Mouse (Mus musculus) kidney, postnatal 25 days (tissue): ENCODE data around the gene Atmin.

Source experiments
- DNase-seq, 2 experiments: peaks; one replicate each; pipeline ENCODE4 v3.0.0; 2021; ENCODE audit warnings: mixed read lengths in 2 of 2

Atmin gene

GRCm38 (mm10) chr8:116943161-116943554, at the start of gene Atmin:
Gene Atmin (plus strand): TSS chr8:116943393.
- peak; percentile 91 to 95 for DNase-seq

GRCm38 (mm10) chr8:116893938-116894337, 49.3 kb upstream of the Atmin start:
- no peak for DNase-seq

DNA sequence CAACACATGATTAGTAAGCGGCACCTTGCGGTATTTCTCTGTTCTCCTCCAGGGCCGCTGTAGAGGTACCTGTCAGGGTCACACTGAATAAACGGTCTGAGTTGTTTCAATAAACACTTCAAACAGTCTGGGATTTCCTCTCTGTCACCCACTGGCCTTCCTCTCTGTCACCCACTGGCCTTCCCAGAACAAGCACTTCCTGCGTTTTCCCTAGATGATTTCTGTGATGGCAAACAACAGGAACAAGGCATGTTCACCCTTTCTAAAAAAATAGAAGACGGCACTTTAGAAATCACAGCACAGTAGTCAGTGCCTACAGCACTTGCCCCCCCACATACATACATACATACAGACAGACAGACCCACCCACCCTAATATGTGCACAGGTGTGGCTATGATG, 47.7 kb upstream of the Atmin start:
- no peak for DNase-seq

DNA sequence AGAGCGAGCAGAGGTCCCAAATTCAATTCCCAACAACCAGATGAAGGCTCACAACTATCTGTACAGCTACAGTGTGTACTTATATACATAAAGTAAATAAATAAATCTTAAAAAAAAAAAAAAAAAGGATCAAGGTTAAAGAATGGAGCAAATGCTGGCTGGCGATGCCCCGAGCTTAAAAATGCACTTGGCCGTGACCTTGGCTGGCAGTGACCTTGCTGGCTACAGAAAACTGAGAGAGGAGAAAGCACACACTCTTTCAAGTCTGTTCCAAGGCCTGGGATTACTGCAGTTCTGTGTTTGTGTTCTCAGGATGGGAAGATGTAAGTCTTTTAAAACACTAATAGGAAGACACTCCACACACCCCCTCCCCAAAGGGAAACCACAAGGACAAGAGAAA, 38.5 kb upstream of the Atmin start:
- no peak for DNase-seq

GRCm38 (mm10) chr8:116905252-116905651, 37.9 kb upstream of the Atmin start:
- DNase-seq = no peak

- no peak for DNase-seq
Measured at GRCm38 (mm10) chr8:116905836-116906235, 37.4 kb upstream of the Atmin start.

GRCm38 (mm10) chr8:116921005-116921336, 22.2 kb upstream of the Atmin start:
- no peak for DNase-seq

DNA sequence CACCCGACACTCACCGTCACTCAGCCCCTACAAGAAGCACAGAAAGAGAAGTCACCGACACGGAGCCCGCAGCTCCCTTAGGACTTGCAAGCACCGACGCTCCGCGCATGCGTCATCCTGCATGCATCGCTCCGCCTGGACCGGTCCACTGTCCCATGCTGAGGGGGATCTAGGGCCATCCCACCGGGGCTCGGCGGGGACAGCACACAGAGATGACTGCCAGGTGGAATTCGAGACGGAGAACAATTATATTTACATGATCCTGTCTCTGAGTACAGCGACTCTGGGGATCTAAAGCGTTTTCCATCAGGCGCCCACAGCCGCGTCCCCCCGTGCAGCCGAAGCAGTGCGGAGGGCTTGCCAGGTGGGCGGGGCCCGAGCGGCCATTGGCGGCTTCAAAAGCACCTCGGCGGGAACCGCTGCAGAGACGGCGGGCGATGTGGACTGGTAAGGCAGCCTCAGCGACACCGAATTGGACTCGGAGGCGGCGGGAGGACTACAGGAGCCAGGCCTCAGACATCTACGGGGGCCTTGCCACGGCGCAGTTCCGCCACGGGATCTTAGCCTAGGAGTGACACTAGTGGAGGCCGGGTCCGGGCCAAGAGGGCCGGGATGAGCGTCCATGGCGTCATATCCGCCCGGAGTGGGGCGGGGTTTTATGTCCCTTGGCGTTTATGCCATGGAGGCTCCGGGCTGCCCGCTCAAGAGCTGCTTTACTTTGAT, 21.7 kb upstream of the Atmin start, which contains the start of the genes Cmc2 and Cenpn:
Cmc2 (minus strand) TSS at position 119 of the 723 bp plus-strand sequence.
Cenpn (plus strand) TSS at position 394 of the 723 bp plus-strand sequence.
- DNase-seq = peak; percentile 93 to 95

- DNase-seq = no peak
Measured at GRCm38 (mm10) chr8:116922060-116922757, 21.0 kb upstream of the Atmin start.

DNA sequence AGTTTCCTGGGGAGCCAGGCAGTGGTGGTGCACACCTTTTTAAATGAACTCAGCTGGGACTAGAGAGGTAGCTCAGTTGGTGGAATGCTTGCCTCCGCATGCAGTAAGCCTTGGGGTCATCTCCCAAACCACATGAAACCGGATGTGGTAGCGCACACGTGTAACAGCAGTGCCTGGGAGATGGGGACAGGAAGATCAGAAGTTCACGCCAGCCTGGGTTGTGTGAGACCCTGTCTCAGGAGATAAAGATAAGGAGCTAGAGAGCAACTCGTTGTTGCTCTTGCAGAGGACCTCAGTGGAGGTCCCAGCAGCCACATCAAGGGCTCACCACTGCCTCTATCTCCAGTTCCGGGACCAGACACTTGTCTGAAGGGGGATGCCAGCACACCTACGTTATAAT, 19.7 kb upstream of the Atmin start:
- DNase-seq = no peak

DNA sequence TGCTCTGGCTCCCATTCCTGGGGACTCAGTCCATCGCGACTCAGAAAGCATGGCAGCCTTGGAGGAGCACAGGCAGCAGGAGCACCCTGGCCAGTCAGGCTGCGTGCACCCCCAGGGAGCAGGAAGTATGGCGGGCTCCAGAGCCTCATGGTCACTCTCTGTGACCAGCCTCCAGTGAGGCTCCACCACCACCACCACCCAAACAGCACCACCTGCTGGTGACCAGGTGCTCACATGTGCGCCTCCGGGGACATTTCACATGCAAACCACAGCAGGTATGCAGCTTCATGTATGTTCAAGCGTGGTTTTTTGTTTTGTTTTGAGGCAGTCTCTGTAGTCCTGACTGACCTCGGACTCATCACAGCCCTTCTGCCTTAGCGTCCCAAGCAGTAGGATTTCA, 15.3 kb upstream of the Atmin start:
- DNase-seq = peak; percentile 58 to 62

- DNase-seq = no peak
Measured at GRCm38 (mm10) chr8:116928588-116928987, 14.6 kb upstream of the Atmin start.

DNA sequence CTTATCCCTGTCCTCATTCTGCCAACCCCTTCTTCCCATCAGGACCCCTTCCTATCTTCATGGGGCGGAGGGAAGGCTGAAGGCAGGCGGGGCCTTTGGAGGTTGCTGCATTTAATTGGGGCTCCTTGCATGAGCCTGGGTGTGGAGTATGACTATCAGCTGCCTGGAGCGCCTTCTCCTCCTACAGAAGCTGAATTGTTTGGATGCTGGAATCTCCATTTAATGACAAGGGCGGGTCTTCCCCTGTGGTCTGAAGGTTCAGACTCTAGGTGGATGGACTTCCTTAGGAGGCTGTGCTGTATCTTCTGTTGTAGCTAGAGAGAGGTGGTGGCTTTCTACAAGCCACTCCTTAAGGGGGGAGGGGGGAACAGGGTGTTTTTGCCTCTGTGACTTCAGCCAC, 8.2 kb upstream of the Atmin start:
- no peak for DNase-seq

- no peak for DNase-seq
Measured at GRCm38 (mm10) chr8:116935506-116935905, 7.7 kb upstream of the Atmin start.

DNA sequence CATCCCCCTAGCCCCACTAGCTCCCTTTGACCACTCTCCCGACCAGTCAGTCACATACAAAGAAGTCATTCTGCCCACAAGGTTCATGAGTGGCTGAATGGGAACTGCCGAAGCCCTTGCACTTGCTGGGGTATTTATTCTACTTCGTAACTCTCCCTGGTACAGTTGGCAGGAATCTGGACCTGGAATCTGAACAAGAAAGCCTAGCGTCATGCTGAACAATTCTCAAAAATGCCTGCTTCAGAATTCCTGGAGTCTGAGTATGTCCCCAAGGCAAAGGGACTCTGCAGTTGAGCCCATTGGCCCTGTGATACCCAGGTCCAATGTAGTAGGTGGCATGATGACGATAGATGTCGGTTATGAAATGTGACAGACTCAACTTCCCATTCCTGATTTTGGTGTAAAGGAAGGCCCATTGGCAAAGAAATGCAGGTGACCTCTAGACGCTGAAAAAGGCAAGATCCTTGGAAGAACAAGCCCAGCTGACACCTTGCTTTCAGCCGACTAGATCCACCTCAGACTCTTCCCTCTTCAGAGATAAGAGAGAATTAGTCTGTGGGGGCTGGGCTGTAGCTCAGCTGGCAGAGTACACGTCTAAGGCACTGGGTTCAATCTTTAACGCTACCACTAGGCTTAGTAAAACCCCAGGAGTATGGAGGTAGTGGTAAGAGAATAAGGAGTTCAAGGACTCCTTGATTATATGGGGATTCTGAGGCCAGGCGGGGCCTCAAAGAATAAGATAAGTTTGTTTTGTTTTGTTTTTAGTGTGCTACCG, 722 bp upstream of the Atmin start:
- DNase-seq = peak in 1 of 2 experiments; percentile 19

- peak; percentile 40 to 70 for DNase-seq
Measured at GRCm38 (mm10) chr8:116943555-116944384, 577 bp downstream of the Atmin start.

- DNase-seq = no peak
Measured at GRCm38 (mm10) chr8:116944385-116944696, 1.1 kb downstream of the Atmin start.

- DNase-seq = no peak
Measured at GRCm38 (mm10) chr8:116945169-116945910, 2.1 kb downstream of the Atmin start.

DNA sequence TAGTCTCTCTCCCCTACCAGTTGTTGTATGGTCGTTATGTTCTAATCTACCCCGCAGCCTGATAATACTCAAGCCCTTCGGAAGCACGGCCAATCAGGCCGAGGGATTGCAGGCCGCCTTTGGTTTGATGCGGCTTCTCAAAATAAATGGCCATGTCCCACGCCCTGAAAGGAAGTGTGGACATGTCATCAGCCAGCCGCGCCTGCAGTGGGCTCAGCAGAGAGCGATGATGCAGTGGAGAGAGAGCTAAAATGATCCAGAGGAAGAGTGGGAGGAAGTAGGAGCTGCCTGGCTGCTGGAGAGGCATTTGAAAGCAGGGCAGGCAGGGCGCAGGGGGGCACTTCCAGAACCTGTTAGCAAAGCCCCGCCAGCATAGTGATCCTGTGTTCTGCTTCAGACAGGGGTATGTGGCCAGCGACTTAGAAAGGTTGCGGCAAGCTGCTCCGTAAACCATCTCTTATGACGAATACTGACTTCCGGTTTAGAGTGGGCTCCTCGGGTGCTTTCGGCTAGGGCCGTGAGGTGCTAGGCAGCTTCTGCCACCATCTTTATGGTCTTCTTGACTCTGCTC, 3.2 kb downstream of the Atmin start:
- DNase-seq = peak in 1 of 2 experiments; percentile 7

DNA sequence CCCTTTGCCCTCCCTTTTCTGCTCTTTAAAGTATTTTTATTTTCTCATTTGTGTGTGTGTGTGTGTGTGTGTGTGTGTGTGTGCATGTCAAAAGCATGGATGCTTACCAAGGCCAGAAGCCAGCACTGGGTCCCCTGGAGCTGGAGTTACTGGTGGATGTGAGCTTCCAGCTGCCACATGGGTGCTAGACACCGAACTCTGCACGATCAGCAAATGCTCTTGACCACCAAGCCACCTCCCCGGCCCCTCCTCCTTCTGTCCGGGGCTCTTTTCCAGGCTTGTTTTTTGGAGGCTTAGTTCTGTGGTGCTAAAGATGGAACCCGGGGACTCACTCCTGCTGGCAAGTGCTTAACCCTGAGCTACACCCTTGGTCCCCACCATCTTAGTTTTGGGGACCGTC, 3.7 kb downstream of the Atmin start:
- no peak for DNase-seq

DNA sequence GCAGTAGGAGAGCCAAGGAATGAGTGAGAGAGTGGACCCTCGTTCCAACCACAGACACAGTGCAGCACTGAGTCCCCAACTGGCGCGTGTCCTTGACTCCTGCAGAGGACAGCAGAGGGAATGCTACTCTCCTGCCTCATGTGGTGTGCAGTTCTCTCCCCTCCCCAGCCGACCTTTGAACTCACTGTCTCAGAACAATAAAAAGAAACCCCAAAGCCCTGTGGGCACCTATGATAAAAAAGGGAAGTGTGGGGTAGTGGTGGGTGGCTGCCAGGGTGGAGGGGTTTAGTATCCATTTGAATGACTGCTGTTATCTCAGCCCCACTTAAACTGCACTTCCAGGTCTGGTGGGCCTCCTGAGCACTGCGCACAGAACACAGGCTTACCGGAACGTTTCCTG, 4.4 kb downstream of the Atmin start:
- DNase-seq = no peak

DNA sequence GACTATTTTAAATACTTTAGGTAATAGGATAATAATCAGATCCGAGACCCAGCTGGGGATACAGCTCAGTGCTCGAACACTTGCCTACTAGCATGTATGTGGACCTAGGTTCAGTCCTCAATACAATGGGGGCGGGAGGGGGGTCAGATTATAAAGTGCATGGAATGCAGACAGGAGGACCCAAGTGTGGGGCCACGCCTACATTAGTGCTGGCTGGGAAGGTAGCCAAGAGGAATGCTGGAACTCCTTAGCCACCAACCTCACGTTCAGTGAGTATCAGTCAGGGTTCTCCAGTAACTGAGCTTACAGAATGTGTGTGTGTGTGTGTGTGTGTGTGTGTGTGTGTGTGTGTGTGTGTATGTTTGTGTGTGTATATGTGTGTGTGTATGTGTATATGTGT, 8.2 kb downstream of the Atmin start:
- DNase-seq = peak; percentile 60 to 65
